Mouse (Mus musculus) megakaryocyte, embryonic 14.5 days (primary cell): ENCODE data around the gene Cacnb3. TPM values are rescaled to one million over a fixed set of nuclear protein-coding genes. Genes with fewer than 3 reads are reported as not detected.

Experiments
- H3K27me3 ChIP-seq: replicated peaks from 2 replicates; pipeline ENCODE3; 2012; ENCODE audit warnings: inconsistent platforms
- H3K36me3 ChIP-seq: replicated peaks from 2 replicates; pipeline ENCODE3; 2012; ENCODE audit warnings: low read length, inconsistent platforms, mixed read lengths
- H3K4me1 ChIP-seq: 2 replicates; pipeline ENCODE4 v1.6.1; 2012; ENCODE audit warnings: inconsistent platforms
- H3K4me3 ChIP-seq: replicated peaks from 2 replicates; pipeline ENCODE3; 2012; ENCODE audit warnings: moderate library complexity, mild to moderate bottlenecking, inconsistent platforms
- H3K9me3 ChIP-seq: 2 replicates; pipeline ENCODE4 v1.6.1; 2012; ENCODE audit warnings: inconsistent platforms
- FLI1 ChIP-seq: IDR thresholded peaks from 2 replicates; pipeline ENCODE4 v1.6.1; 2012; ENCODE audit warnings: low read length, inconsistent platforms, mixed read lengths
- GATA1 ChIP-seq: IDR thresholded peaks from 3 replicates; pipeline ENCODE4 v1.6.1; 2012; ENCODE audit warnings: mixed read lengths, low read length, inconsistent platforms, borderline replicate concordance
- polyA plus RNA-seq: library from polyadenylated mRNA; stranded (reverse); fragments of >175 nt; gene quantifications from 2 replicates; pipeline ENCODE4 v1.2.3, GENCODE M21; 2012; ENCODE audit warnings: low replicate concordance; ENCODE audit not compliant: insufficient read depth

Cacnb3 gene
- polyA plus RNA-seq, 1 experiment = 0.46 TPM

- Histone ChIP-seq H3K27me3 (no peaks in the 10 kb centered on the region), H3K9me3 (no peaks in the 10 kb centered on the region), H3K36me3 (peaks cover 100% of the 10 kb centered on the region), H3K4me1 (no peaks in the 10 kb centered on the region), H3K4me3 (no peak overlapping the region)
- no peak for TF ChIP-seq FLI1
- no peak for TF ChIP-seq GATA1
These were observed 20.8 kb downstream of the Cacnb3 start for GRCm38 (mm10) chr15:98651431-98651830.

- no peaks in the 10 kb centered on the region for H3K4me1 ChIP-seq
- no peaks in the 10 kb centered on the region for H3K9me3 ChIP-seq
- no peak for TF ChIP-seq GATA1
- no peak for TF ChIP-seq FLI1
- H3K36me3 ChIP-seq = peaks cover 100% of the 10 kb centered on the region
- no peaks in the 10 kb centered on the region for H3K27me3 ChIP-seq
- H3K4me3 ChIP-seq = no peak overlapping the region
These were observed 21.5 kb downstream of the Cacnb3 start for GRCm38 (mm10) chr15:98652174-98652573.

GRCm38 (mm10) chr15:98656982-98657751 is 26.5 kb downstream of the Cacnb3 start:
- Histone ChIP-seq H3K4me1 (peaks cover 26% of the 10 kb centered on the region), H3K36me3 (peaks cover 83% of the 10 kb centered on the region)
- TF ChIP-seq FLI1 = no peak
- no peak for TF ChIP-seq GATA1

GRCm38 (mm10) chr15:98662198-98662566 is 31.5 kb downstream of the Cacnb3 start:
- TF ChIP-seq GATA1 (peak; percentile 82; the same call in 2 of the 3 replicates), FLI1 (no peak)
- peaks cover 40% of the 10 kb centered on the region for H3K4me1 ChIP-seq
- H3K27me3 ChIP-seq = no peaks in the 10 kb centered on the region
- 0 out of 2 replicates have a peak, but pooled peaks cover 6% of the 10 kb centered on the region for H3K9me3 ChIP-seq
- peak overlapping the region; percentile 98 for H3K4me3 ChIP-seq
- H3K36me3 ChIP-seq = peaks cover 33% of the 10 kb centered on the region

More at GRCm38 (mm10) chr15:98656982-98657751, 26.5 kb downstream of the Cacnb3 start:
- Histone ChIP-seq H3K4me3 (no peak overlapping the region), H3K27me3 (no peaks in the 10 kb centered on the region), H3K9me3 (0 out of 2 replicates have a peak, but pooled peaks cover 6% of the 10 kb centered on the region)

GRCm38 (mm10) chr15:98662567-98663545 is 32.2 kb downstream of the Cacnb3 start, which contains the start of gene Ddx23:
Gene Ddx23 (minus strand): TSS chr15:98662894.
- TF ChIP-seq GATA1 (no peak), FLI1 (no peak)
- H3K36me3 ChIP-seq = peaks cover 26% of the 10 kb centered on the region

GRCm38 (mm10) chr15:98664042-98664907 is 33.6 kb downstream of the Cacnb3 start:
- no peak overlapping the region for H3K4me3 ChIP-seq
- no peak for TF ChIP-seq GATA1
- TF ChIP-seq FLI1 = no peak
- no peaks in the 10 kb centered on the region for H3K27me3 ChIP-seq
- no peaks in the 10 kb centered on the region for H3K9me3 ChIP-seq
- H3K36me3 ChIP-seq = peaks cover 12% of the 10 kb centered on the region
- H3K4me1 ChIP-seq = peaks cover 34% of the 10 kb centered on the region

More at GRCm38 (mm10) chr15:98662567-98663545, 32.2 kb downstream of the Cacnb3 start, which contains the start of gene Ddx23:
- peaks cover 37% of the 10 kb centered on the region for H3K4me1 ChIP-seq
- no peaks in the 10 kb centered on the region for H3K27me3 ChIP-seq
- peak within 1 kb of the TSS; percentile 98 for H3K4me3 ChIP-seq
- 0 out of 2 replicates have a peak, but pooled peaks cover 4% of the 10 kb centered on the region for H3K9me3 ChIP-seq

- no peaks in the 10 kb centered on the region for H3K9me3 ChIP-seq
- H3K4me1 ChIP-seq = peaks cover 59% of the 10 kb centered on the region
- H3K4me3 ChIP-seq = peak overlapping the region; percentile 7
- peaks cover 47% of the 10 kb centered on the region for H3K27me3 ChIP-seq
- H3K36me3 ChIP-seq = no peaks in the 10 kb centered on the region
- TF ChIP-seq GATA1 (no peak), FLI1 (no peak)
These were observed 42.0 kb downstream of the Cacnb3 start for GRCm38 (mm10) chr15:98672592-98672991.

- Histone ChIP-seq H3K9me3 (no peaks in the 10 kb centered on the region), H3K36me3 (no peaks in the 10 kb centered on the region), H3K27me3 (peaks cover 53% of the 10 kb centered on the region), H3K4me1 (peaks cover 65% of the 10 kb centered on the region), H3K4me3 (no peak overlapping the region)
- TF ChIP-seq FLI1 = no peak
- no peak for TF ChIP-seq GATA1
These were observed 43.1 kb downstream of the Cacnb3 start for GRCm38 (mm10) chr15:98673732-98674131.
